Comparison of ENCODE assay signal across 24 mouse cellular contexts in the genomic region with DNA sequence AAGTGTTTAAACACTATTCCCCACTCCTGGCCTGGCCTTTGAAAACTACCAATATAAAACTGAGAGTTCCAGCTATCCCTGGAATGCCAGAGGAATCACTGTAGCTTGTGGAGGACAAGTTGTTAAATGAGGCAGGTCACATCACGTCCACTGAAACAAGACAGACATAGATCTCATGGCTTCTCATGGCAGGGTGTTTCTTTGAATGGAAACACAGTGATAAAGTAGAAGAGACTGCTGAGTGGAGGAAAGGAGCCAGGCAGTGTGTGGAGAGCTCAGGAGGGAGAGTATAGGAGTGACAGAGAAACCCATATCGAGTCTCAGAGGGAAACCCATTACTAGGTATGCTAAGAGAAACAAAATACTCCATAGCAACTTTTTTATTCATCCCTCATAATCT. TPM values are rescaled to one million over a fixed set of nuclear protein-coding genes. Genes with fewer than 3 reads are reported as not detected.
"Had no signal": no experiment of that assay in that cellular context is flagged by ENCODE, and none has a peak within 500 bp of the region (broad histone marks: within the 10 kb centered on the region; RNA-seq: fewer than 3 reads in every experiment).

No protein-coding gene starts in this region.

- ATAC-seq: liver, embryonic 12.5 days; midbrain, embryonic 13.5 days; midbrain, embryonic 16.5 days had no signal

- H3K9ac ChIP-seq: kidney, embryonic 15.5 days; limb, embryonic 13.5 days; liver, embryonic 12.5 days; liver, embryonic 15.5 days; lung, embryonic 15.5 days; midbrain, embryonic 13.5 days; neural tube, embryonic 13.5 days; stomach, embryonic 15.5 days had no signal

- H3K27me3 ChIP-seq: limb, embryonic 13.5 days; liver, embryonic 12.5 days; liver, embryonic 15.5 days; lung, embryonic 15.5 days; megakaryocyte, embryonic 14.5 days; midbrain, embryonic 13.5 days; neural tube, embryonic 13.5 days; stomach, embryonic 15.5 days had no signal

- H3K4me1 ChIP-seq: kidney, embryonic 15.5 days; limb, embryonic 10.5 days; limb, embryonic 13.5 days; liver, embryonic 12.5 days; liver, embryonic 15.5 days; lung, embryonic 15.5 days; megakaryocyte, embryonic 14.5 days; midbrain, embryonic 10.5 days; midbrain, embryonic 13.5 days; neural tube, embryonic 13.5 days; stomach, embryonic 15.5 days had no signal

- H3K27ac ChIP-seq: kidney, embryonic 15.5 days; layer of hippocampus, adult 2 months; limb, embryonic 10.5 days; limb, embryonic 13.5 days; liver, embryonic 12.5 days; liver, embryonic 15.5 days; lung, embryonic 15.5 days; midbrain, embryonic 10.5 days; midbrain, embryonic 13.5 days; neural tube, embryonic 13.5 days; stomach, embryonic 15.5 days had no signal

- H3K9me3 ChIP-seq: kidney, embryonic 15.5 days; limb, embryonic 10.5 days; limb, embryonic 13.5 days; liver, embryonic 12.5 days; liver, embryonic 15.5 days; lung, embryonic 15.5 days; megakaryocyte, embryonic 14.5 days; midbrain, embryonic 13.5 days; neural tube, embryonic 13.5 days; stomach, embryonic 15.5 days had no signal

- H3K4me2 ChIP-seq: kidney, embryonic 15.5 days; limb, embryonic 13.5 days; liver, embryonic 12.5 days; liver, embryonic 15.5 days; lung, embryonic 15.5 days; midbrain, embryonic 13.5 days; neural tube, embryonic 13.5 days; stomach, embryonic 15.5 days had no signal

- H3K4me3 ChIP-seq: kidney, embryonic 15.5 days; layer of hippocampus, adult 2 months; limb, embryonic 10.5 days; limb, embryonic 13.5 days; liver, embryonic 12.5 days; liver, embryonic 15.5 days; lung, embryonic 15.5 days; megakaryocyte, embryonic 14.5 days; midbrain, embryonic 10.5 days; midbrain, embryonic 13.5 days; myocyte; neural tube, embryonic 13.5 days; stomach, embryonic 15.5 days had no signal

- DNase-seq: layer of hippocampus, adult 9-11 months; liver; lung, postnatal 10 days; retina, postnatal 1 day; right cerebral cortex, postnatal 25 days; spleen, adult 18-20 months; thymus, adult 2 months; thymus, postnatal 14 days; thymus, postnatal 4 days had no signal

- H3K36me3 ChIP-seq: kidney, embryonic 15.5 days; limb, embryonic 10.5 days; limb, embryonic 13.5 days; liver, embryonic 12.5 days; liver, embryonic 15.5 days; lung, embryonic 15.5 days; midbrain, embryonic 10.5 days; midbrain, embryonic 13.5 days; neural tube, embryonic 13.5 days; stomach, embryonic 15.5 days had no signal

RNA-seq across cellular contexts. Expression of gene Dnah12, which starts 2.3 kb away (rescaled TPM):
- polyA plus RNA-seq: large intestine, adult 2 months; limb, embryonic 10.5 days; myocyte had no signal
